Mouse (Mus musculus): Measurements from ENCODE around the gene Med27. TPM values are rescaled to one million over a fixed set of nuclear protein-coding genes. Genes with fewer than 3 reads are reported as not detected.

The Med27 gene
- 34.3 and 34.4 TPM in 2 replicates for polyA plus RNA-seq (2015; fragmentation: Nextera tagmentation; extraction: Ambion mirVana)

- ATAC-seq (ENCODE audit: extremely low read depth, insufficient number of reproducible peaks, low FRiP score, low TSS enrichment): peak; percentile 80; the same call in 1 of the 2 replicates
- H3K9ac ChIP-seq: peak within 1 kb of the TSS; percentile 90
- 0 out of 2 replicates have a peak within 1 kb of the TSS, but pooled peaks have one; percentile 24 for H3K27ac ChIP-seq (replicated peaks)
- WGBS: 1% methylated on average over 41 of the region's 41 CpGs
- peaks cover 9% of the 10 kb centered on the region for H3K4me1 ChIP-seq
- no peaks in the 10 kb centered on the region for H3K9me3 ChIP-seq
- peaks cover 21% of the 10 kb centered on the region for H3K36me3 ChIP-seq
- H3K4me2 ChIP-seq: peak within 1 kb of the TSS; percentile 89
- peaks cover 6% of the 10 kb centered on the region; the same call in 1 of the 2 replicates for H3K27me3 ChIP-seq (replicated peaks)
- H3K4me3 ChIP-seq: peak within 1 kb of the TSS; percentile 89
Measured at GRCm38 (mm10) chr2:29346629-29347271, at the start of gene Med27. Gene Med27, plus strand, starts transcription at chr2:29346819.

GRCm38 (mm10) chr2:29309966-29310365 is 36.7 kb upstream of the Med27 start:
- Histone ChIP-seq H3K36me3 (no peaks in the 10 kb centered on the region), H3K27me3 (replicated peaks) (no peaks in the 10 kb centered on the region), H3K27ac (replicated peaks) (no peak overlapping the region), H3K4me2 (no peak overlapping the region), H3K9me3 (no peaks in the 10 kb centered on the region), H3K4me1 (no peaks in the 10 kb centered on the region), H3K4me3 (no peak overlapping the region), H3K9ac (no peak overlapping the region)
- ATAC-seq (ENCODE audit: extremely low read depth, insufficient number of reproducible peaks, low FRiP score, low TSS enrichment): no peak
- WGBS: 31% methylated on average over 7 of the region's 7 CpGs

GRCm38 (mm10) chr2:29312058-29312457 is 34.6 kb upstream of the Med27 start:
- 70% methylated on average over 5 of the region's 5 CpGs for WGBS
- ATAC-seq (ENCODE audit: extremely low read depth, insufficient number of reproducible peaks, low FRiP score, low TSS enrichment): no peak
- no peak overlapping the region for H3K4me2 ChIP-seq

GRCm38 (mm10) chr2:29317906-29318470 is 28.6 kb upstream of the Med27 start:
- Histone ChIP-seq H3K27ac (replicated peaks) (no peak overlapping the region), H3K4me1 (no peaks in the 10 kb centered on the region), H3K9me3 (no peaks in the 10 kb centered on the region), H3K36me3 (no peaks in the 10 kb centered on the region), H3K27me3 (replicated peaks) (0 out of 2 replicates have a peak, but pooled peaks cover 2% of the 10 kb centered on the region), H3K4me3 (no peak overlapping the region), H3K9ac (no peak overlapping the region), H3K4me2 (no peak overlapping the region)
- no peak for ATAC-seq (ENCODE audit: extremely low read depth, insufficient number of reproducible peaks, low FRiP score, low TSS enrichment)
- 59% methylated on average over 4 of the region's 4 CpGs for WGBS

More at GRCm38 (mm10) chr2:29312058-29312457, 34.6 kb upstream of the Med27 start:
- Histone ChIP-seq H3K9ac (no peak overlapping the region), H3K27me3 (replicated peaks) (no peaks in the 10 kb centered on the region), H3K4me1 (no peaks in the 10 kb centered on the region), H3K27ac (replicated peaks) (no peak overlapping the region), H3K36me3 (no peaks in the 10 kb centered on the region), H3K4me3 (no peak overlapping the region), H3K9me3 (no peaks in the 10 kb centered on the region)

GRCm38 (mm10) chr2:29318596-29318995 is 28.0 kb upstream of the Med27 start:
- no peak for ATAC-seq (ENCODE audit: extremely low read depth, insufficient number of reproducible peaks, low FRiP score, low TSS enrichment)

GRCm38 (mm10) chr2:29320229-29320751 is 26.3 kb upstream of the Med27 start:
- ATAC-seq (ENCODE audit: extremely low read depth, insufficient number of reproducible peaks, low FRiP score, low TSS enrichment): no peak
- Histone ChIP-seq H3K27me3 (replicated peaks) (0 out of 2 replicates have a peak, but pooled peaks cover 2% of the 10 kb centered on the region), H3K4me3 (no peak overlapping the region), H3K9ac (no peak overlapping the region), H3K9me3 (no peaks in the 10 kb centered on the region), H3K36me3 (no peaks in the 10 kb centered on the region), H3K4me1 (no peaks in the 10 kb centered on the region), H3K27ac (replicated peaks) (no peak overlapping the region), H3K4me2 (no peak overlapping the region)
- 57% methylated on average over 11 of the region's 11 CpGs for WGBS

More at GRCm38 (mm10) chr2:29318596-29318995, 28.0 kb upstream of the Med27 start:
- H3K9me3 ChIP-seq: no peaks in the 10 kb centered on the region
- WGBS: 75% methylated on average over 3 of the region's 3 CpGs
- no peak overlapping the region for H3K27ac ChIP-seq (replicated peaks)
- H3K36me3 ChIP-seq: no peaks in the 10 kb centered on the region
- no peaks in the 10 kb centered on the region for H3K4me1 ChIP-seq
- no peak overlapping the region for H3K4me2 ChIP-seq
- H3K27me3 ChIP-seq (replicated peaks): 0 out of 2 replicates have a peak, but pooled peaks cover 2% of the 10 kb centered on the region
- H3K4me3 ChIP-seq: no peak overlapping the region
- no peak overlapping the region for H3K9ac ChIP-seq

GRCm38 (mm10) chr2:29320780-29321179 is 25.8 kb upstream of the Med27 start:
- 75% methylated on average over 6 of the region's 6 CpGs for WGBS
- Histone ChIP-seq H3K4me2 (no peak overlapping the region), H3K9ac (no peak overlapping the region), H3K9me3 (no peaks in the 10 kb centered on the region), H3K27me3 (replicated peaks) (0 out of 2 replicates have a peak, but pooled peaks cover 2% of the 10 kb centered on the region), H3K27ac (replicated peaks) (no peak overlapping the region), H3K4me3 (no peak overlapping the region), H3K36me3 (no peaks in the 10 kb centered on the region), H3K4me1 (no peaks in the 10 kb centered on the region)
- no peak for ATAC-seq (ENCODE audit: extremely low read depth, insufficient number of reproducible peaks, low FRiP score, low TSS enrichment)

- WGBS: 71% methylated on average over 2 of the region's 2 CpGs
- no peaks in the 10 kb centered on the region for H3K9me3 ChIP-seq
- no peaks in the 10 kb centered on the region for H3K4me1 ChIP-seq
- no peak overlapping the region for H3K4me2 ChIP-seq
- no peak overlapping the region for H3K9ac ChIP-seq
- H3K27me3 ChIP-seq (replicated peaks): no peaks in the 10 kb centered on the region
- H3K36me3 ChIP-seq: no peaks in the 10 kb centered on the region
- ATAC-seq (ENCODE audit: extremely low read depth, insufficient number of reproducible peaks, low FRiP score, low TSS enrichment): no peak
- H3K27ac ChIP-seq (replicated peaks): no peak overlapping the region
- H3K4me3 ChIP-seq: no peak overlapping the region
Measured at GRCm38 (mm10) chr2:29324456-29324855, 22.2 kb upstream of the Med27 start.

- Histone ChIP-seq H3K4me3 (no peak overlapping the region), H3K4me1 (no peaks in the 10 kb centered on the region), H3K9ac (no peak overlapping the region), H3K36me3 (no peaks in the 10 kb centered on the region), H3K27ac (replicated peaks) (no peak overlapping the region), H3K4me2 (no peak overlapping the region), H3K9me3 (no peaks in the 10 kb centered on the region), H3K27me3 (replicated peaks) (no peaks in the 10 kb centered on the region)
- 67% methylated on average over 1 of the region's 1 CpGs for WGBS
- ATAC-seq (ENCODE audit: extremely low read depth, insufficient number of reproducible peaks, low FRiP score, low TSS enrichment): no peak
Measured at GRCm38 (mm10) chr2:29330471-29330870, 16.1 kb upstream of the Med27 start.

GRCm38 (mm10) chr2:29338396-29338795 is 8.2 kb upstream of the Med27 start:
- no peak overlapping the region for H3K4me3 ChIP-seq
- H3K4me2 ChIP-seq: no peak overlapping the region
- peaks cover 25% of the 10 kb centered on the region for H3K27me3 ChIP-seq (replicated peaks)
- H3K9ac ChIP-seq: no peak overlapping the region
- no peaks in the 10 kb centered on the region for H3K9me3 ChIP-seq
- 76% methylated on average over 1 of the region's 1 CpGs for WGBS
- ATAC-seq (ENCODE audit: extremely low read depth, insufficient number of reproducible peaks, low FRiP score, low TSS enrichment): no peak
- no peaks in the 10 kb centered on the region for H3K4me1 ChIP-seq
- H3K27ac ChIP-seq (replicated peaks): no peak overlapping the region
- H3K36me3 ChIP-seq: no peaks in the 10 kb centered on the region

GRCm38 (mm10) chr2:29358696-29359375 is 12.2 kb downstream of the Med27 start:
- Histone ChIP-seq H3K36me3 (peaks cover 23% of the 10 kb centered on the region), H3K27ac (replicated peaks) (no peak overlapping the region), H3K27me3 (replicated peaks) (no peaks in the 10 kb centered on the region), H3K4me2 (no peak overlapping the region), H3K9ac (peak overlapping the region; percentile 33), H3K4me1 (peaks cover 13% of the 10 kb centered on the region), H3K9me3 (no peaks in the 10 kb centered on the region), H3K4me3 (no peak overlapping the region)
- WGBS: 37% methylated on average over 9 of the region's 9 CpGs
- no peak for ATAC-seq (ENCODE audit: extremely low read depth, insufficient number of reproducible peaks, low FRiP score, low TSS enrichment)

Data from heart, embryonic 13.5 days (tissue).